Mouse (Mus musculus) adrenal gland, adult 18-20 months (tissue): ENCODE results near the gene Eif2s3x. TPM values are rescaled to one million over a fixed set of nuclear protein-coding genes. Genes with fewer than 3 reads are reported as not detected.
"Not testable (repeated sequence)": the region's sequence is repeated elsewhere in the genome, so short reads cannot be mapped to it uniquely, and the experiment has no call there.

ENCODE experiments used
- DNase-seq, 2 experiments: peaks; one replicate each; pipeline ENCODE4 v3.0.0; 2021 to 2022; ENCODE audit warnings: low spot score in 2 of 2
- long read RNA-seq, 2 experiments: library from polyadenylated mRNA; stranded (forward); transcript quantifications; one replicate each; pipeline ENCODE4 v2.0.0; 2021
- total RNA-seq, 2 experiments: library from RNA; stranded (reverse); gene quantifications; 1 replicate in 1 of 2; 2 replicates in 1 of 2; pipeline ENCODE4 v1.2.3; 2021

Gene Eif2s3x
- 100 to 1,000 TPM; 138 to 199 TPM for total RNA-seq
- long read RNA-seq, experiment 1, transcript Eif2s3x-201 (12 exons, 3,647 nt), result major isoform, 31 of 41 reads
- long read RNA-seq, experiment 1, partial matches to known transcripts, result 3 of 41 reads
- long read RNA-seq, experiment 1, other reads (novel, unspliced or antisense), result 7 of 41 reads
- long read RNA-seq, experiment 2, transcript Eif2s3x-201 (12 exons, 3,647 nt), result major isoform, 56 of 140 reads
- long read RNA-seq, experiment 2, partial matches to known transcripts, result 80 of 140 reads
- long read RNA-seq, experiment 2, other reads (novel, unspliced or antisense), result 4 of 140 reads

DNA sequence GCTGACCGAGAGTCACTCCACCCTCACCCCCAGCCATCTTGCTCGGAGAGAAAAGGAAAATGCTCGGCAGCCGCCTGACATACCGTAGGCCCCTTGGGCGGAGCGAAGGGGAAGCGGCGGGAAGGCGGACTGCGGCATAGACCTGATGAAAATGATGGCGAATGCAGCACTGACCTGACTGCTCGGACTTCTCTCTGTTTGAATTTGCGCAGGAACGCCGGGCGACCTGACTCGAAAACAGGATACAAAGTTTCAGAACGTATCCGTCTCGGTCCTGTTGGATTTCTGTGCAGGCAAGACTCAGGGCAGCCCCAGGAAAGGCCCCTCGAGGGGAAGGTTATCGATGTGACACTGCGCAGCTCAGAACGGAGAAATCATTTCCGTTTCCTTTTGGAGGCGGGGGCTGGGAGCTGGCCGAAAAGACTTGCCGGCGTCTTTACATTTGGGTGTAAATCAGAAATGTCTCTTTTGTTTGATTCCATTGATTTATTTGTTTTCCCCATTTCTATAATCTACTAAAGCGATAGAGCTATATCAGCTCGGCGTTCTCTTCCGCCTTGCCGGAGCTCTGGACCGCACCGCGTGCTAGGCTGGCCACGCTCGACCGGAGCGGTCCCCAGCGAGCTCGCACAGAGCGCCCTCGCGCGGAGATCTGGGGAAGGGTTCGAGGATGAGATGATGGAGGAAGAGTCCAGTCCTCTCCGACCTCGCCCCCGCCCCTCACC is at the start of gene Eif2s3x:
Gene Eif2s3x, minus strand, starts transcription at position 266 of the 725 bp plus-strand sequence.
- peak; percentile 77 to 88 for DNase-seq

DNA sequence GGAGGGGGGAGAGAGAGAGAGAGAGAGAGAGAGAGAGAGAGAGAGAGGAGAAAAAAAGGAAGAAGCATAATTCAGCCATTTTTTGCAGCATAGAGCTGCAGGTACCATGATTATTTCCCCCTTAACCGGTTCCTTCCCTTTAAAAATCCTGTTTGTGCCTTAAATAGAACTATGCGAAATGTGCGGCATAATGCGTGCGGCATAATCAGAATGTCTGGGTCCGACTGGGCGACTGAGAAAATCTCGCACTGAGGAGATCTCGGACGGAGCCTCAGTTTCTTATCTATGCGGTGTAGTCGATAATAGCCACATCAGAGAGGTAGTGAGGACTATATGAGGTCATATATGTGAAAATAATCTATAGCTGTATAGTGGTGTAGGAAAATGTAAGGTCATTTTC is 22.9 kb upstream of the Eif2s3x start:
- DNase-seq, result no peak

DNA sequence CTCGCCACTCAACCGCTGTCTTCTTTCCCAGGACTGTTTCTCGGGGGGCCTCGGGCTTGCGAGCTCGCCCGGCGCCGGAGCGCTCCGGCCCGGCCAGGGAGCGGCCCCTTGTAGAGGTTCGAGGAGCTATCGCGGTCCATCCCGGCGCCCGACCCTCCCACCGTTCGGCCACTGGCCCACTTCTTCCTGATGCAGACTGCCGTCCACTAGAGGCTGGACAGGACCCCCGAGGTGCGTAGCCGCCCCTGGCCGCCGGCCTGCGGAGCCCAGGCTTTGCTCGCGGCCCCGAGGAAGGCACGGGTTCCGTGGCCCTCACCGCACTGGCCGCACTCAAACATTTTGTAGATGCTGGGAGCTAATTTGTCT is 22.5 kb upstream of the Eif2s3x start:
- peak; percentile 12 to 29 for DNase-seq

DNA sequence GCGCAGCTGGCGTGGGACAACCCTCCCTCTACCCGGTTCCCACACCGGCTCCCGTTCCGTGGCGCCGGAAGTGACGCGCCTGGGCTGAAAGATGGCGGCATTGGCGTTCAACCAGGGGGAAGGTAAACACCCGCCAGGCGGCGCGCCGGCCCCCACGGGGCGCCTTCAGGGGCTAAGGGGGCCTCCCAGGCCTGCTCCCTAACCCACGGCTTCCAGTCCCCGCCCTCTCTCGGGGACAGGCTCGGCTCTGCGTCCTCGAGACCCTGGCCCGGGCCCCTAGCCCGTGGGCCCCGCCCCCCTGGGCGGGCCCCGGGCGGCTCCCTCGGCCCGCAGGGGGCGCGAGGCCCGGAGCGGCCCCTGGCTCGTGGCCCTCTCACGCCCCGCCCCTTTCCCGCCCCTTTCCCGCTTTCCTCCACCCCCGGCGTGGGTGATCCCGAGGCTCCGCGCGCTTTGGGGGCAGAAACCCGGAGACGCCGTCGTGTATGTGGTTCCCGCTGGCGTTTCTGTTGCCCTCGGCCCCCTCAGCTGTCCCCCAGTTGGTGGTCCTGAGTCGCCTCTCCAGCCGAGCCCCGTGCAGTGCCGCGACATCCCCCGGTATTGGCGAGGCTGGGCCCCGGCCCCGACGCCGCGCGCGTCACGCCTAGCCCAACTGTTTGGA is 22.0 kb upstream of the Eif2s3x start, which contains the start of gene Klhl15:
Gene Klhl15, plus strand, starts transcription at position 68 of the 658 bp plus-strand sequence.
- peak; percentile 71 to 78 for DNase-seq

DNA sequence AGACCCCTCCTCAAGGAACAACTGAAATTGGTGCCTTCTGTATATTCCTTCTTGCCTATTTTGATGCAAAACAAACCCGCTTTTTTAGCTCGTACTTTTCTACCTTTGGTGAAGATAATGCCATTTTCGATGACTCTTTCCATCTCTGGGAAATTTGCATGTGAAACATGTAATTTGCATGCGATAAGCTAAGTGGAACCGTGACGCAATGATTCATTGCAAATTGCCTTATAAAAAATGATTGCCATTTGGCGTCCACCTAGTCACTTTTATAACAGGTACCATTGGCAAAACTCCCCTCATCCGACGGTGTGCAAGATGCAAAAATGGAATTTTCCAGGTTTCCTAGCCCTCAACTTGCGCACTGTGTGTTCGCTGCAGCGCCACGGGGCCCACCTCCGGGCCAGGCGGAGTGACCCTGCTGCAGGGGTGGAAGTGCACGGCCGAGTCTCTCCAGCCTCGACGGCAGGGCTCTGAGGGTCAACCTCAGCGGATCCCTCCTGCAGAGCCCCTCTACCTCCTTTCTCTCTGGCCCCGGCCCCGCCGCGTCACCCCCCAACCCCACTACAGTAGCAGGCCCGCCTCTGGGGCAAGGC is 21.4 kb upstream of the Eif2s3x start:
- no peak for DNase-seq

DNA sequence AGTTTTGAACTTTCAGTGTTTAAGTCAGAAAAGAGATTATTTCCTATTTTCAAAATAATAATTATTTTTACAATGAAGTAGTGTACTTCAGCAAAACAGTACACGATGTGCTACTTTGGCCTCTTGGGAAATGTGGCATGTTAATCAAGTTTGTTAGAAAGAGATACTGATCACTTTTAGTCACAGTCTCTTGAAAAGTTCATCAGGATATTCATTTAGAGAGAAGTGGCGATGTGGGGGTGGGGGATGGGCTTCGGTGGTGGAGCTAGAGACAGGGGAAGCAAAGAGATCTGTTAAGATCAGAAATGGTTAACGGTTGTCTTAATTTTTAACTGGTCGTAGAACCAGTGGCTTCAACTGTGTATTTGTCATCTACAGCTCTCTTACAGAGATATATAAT is 20.8 kb upstream of the Eif2s3x start:
- no peak for DNase-seq

DNA sequence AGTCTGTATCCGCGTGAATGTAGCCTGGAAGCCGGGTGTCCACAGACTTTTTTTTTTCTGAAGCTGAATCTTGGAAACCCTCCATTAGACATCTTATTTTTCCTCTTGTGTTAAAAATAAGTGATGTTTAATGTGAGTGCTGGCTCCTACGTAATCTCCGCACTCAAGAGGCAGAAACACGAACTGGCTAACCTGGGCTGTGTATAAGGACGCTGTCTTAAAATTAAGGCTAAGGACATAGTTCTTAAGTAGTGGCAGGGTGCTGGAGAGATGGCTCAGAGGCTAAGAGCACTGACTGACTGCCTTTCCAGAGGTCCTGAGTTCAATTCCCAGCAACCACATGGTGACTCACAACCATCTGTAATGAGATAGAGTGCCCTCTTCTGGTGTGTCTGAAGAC is 722 bp upstream of the Eif2s3x start:
- DNase-seq, result peak in 1 of 2 experiments; percentile 4

DNA sequence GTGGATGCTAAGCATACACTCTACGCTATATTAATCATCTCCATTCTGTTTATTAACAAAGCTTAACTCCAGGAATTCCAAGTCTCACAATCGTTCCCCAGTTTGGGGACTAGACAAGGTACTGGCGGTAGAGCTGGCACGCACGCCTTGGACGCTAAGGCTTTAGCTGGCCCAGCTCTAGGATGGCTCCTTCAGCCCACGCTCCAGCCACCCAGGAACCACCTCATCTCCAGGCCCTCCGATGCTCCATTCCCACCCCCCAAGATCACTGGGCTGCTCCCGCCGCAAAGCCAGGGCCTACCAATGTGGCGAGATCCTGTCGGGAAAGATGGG is 432 bp downstream of the Eif2s3x start:
- DNase-seq, result no peak

DNA sequence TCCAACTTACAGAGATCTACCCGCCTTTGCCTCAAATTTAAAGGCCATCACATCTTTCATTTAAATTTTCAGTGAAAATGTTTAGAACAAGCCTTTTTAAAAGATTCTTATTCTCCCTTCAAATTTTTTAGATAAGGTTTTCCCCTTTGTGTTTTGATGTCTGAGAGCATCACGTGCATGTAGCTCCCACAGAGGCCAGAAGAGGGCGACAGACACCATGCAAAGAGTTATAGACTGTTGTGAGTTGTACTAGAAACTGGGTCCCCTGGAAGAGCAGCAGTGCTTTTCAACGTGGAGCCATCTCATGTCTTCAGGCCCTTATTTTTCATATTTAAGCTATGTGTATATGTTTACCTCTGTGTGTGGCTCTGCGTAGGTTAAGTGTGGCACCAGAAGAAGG is 14.9 kb downstream of the Eif2s3x start:
- DNase-seq, result peak in 1 of 2 experiments; percentile 51

DNA sequence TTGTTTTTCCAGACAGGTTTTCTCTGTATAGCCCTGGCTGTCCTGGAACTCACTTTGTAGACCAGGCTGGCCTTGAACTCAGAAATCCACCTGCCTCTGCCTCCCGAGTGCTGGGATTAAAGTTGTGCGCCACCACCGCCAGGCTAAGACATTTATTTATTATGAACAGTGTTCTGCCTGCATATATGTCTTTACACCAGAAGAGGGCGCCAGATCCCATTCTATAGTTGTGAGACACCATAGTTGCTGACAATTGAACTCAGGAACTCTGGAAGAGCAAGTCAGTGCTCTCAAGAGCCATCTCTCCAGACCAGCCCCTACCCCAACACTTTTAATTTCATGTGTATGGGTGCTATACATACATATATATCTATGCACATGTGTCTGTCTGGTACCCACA is 18.8 kb downstream of the Eif2s3x start:
- not testable (repeated sequence) for DNase-seq

DNA sequence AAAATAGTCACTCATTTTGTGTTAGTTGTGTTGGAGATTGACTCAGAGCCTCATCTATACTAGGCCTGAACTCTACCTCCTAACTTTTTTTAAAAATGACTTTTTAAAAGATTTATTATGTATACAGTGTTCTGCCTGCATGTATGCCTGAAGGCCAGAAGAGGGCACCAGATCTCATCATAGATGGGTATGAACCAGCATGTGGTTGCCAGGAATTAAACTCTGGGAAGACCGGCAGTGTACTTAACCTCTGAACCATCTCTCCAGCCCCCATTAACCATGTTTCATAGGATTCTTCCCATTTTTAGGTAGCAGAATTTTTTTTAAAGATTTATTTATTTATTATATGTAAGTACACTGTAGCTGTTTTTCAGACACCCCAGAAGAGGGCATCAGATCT is 27.5 kb downstream of the Eif2s3x start:
- no peak for DNase-seq

DNA sequence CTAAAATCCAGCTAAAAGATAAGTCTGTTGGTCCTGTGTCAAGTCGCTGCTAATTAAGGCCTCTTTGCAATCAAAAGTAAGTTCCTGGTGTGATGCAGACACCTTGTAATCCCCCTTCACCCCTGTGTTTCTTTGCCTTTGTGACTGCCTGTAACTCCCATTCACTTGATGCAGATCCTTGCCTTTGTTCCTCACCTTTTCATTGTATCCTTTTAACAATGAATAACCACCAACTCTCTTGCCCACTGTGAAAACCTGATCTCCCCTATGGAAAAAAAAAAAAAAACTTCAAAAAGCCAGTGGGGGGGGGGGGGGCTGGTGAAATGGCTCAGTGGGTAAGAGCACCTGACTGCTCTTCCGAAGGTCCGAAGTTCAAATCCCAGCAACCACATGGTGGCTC is 28.8 kb downstream of the Eif2s3x start:
- DNase-seq, result no peak

DNA sequence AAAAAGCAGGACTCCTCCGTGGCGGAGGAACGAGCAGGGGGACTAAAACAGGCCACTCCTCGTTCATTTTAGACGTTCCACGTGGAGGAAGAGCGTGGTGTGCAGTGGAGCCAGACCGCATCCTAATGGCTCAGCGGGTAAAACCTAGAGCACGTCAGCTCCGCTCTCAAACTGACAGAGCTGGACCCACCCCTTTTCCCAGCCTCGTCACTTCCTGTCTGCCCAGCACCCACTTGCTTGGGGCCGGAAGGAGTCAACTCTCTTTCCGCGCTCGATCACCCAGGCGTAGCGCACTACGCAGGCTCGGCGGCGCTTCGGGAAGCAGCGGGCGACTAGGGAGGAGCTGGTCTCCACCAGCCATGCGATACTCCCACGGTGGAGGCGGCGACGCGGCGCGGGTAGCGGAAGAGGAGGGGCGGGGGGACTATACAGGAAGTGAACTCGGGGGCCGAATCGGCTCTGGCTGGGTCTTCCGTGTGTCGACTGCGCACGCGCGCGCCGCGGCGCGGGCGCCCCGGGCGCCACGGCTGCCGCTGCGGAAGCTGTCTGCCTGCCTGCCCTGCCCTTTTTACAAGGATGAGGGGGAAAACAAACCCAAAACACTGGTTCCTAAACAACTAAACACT is 34.8 kb downstream of the Eif2s3x start:
- DNase-seq, result peak; percentile 70 to 89

DNA sequence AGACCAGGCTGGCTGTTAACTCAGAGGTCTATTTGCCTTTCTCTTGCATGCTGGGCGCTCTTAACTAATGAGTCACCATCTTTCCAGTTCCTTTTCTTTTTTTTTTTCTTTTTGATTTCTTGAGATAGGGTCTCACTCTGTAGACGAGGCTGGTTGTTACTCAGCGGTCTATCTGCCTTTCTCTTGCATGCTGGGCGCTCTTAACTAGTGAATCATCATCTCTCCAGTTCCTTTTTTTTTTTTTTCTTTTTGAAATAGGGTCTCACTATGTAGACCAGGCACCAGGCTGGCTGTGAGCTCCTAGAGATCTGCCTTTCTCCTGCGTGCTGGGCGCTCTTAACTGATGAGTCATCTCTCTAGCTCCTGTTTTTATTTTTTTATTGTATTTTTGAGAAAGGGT is 43.3 kb downstream of the Eif2s3x start:
- DNase-seq, result no peak

DNA sequence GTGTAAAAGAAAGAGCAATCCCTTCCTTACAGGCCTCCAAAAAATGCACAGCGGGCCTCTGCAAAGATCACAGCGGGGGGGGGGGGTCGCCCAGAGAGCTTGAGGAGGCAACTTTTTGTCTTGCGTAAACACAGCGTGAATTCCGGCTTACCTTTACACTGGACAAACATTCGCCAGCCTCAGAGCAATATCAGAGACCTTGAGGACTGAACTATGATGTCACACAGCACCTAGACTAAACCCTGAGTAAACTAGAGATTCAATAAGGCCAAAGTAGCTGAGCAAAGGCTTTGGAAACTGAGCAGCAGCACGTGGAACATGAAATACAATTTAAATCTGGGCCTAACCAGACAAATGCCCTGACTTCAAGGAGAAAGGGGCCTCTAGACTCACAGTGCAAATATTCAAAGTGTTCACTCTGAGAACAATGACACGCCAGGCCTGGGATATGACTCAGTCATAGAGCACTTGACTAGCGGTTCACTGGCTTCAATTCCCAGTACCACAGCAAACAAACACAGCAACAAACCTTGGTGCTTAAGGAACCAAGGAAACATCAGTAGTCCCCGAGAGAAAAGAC is 60.3 kb downstream of the Eif2s3x start:
- DNase-seq, result no peak

DNA sequence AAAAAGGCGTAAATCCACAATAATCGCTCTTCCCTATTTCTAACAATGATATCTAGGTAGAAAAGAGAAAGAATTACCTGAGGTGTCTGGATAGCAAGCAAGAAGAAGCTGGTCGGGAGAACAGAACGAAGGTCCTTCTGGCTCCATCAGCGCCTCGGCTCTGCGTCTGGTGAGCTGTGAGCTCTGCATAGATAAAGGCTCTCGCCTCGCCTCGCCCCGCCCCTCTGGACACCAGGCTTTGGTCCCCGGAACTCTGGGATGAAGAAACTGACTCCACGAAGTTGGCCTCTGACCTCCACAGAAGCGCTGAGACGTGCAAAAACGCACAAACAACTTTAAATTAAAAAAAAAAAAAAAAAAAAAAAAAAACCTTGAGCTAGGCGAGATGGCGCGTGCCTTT is 62.2 kb downstream of the Eif2s3x start:
- DNase-seq, result no peak

DNA sequence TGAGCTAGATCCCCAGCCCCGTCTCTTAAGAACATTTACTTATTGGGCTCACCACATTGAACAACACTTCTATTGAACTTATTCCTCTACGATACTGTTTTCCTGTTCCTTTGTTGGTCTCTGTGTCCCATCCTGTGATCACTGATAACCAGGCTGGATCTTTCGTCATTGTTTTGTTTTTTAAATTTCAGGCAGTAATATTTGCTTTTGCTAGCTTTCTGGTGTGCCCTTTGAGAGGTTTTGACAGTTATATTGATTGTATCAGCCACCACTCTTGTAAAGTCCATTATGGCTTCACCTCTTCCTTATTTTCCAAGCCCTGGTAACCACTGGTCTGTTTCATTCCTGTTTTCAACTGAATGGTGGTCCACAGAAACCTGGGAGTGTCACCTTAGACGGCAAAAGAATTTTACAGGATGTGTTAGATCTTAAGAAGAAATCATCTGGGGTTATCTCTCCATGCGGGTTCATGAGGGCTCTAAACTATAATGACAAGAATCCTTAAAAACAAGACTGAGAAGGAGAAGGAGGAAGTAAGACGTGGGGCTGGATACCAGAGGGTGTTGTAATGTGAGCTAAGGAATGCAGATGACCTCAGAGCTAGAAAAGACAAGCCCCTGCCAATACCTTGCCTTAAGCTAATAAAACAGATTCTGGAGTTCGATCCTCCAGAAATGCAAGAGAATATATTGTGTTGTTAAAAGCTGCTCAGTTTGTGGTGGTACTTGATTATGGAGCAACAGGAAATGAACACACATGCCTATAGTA is 70.5 kb downstream of the Eif2s3x start:
- no peak for DNase-seq

DNA sequence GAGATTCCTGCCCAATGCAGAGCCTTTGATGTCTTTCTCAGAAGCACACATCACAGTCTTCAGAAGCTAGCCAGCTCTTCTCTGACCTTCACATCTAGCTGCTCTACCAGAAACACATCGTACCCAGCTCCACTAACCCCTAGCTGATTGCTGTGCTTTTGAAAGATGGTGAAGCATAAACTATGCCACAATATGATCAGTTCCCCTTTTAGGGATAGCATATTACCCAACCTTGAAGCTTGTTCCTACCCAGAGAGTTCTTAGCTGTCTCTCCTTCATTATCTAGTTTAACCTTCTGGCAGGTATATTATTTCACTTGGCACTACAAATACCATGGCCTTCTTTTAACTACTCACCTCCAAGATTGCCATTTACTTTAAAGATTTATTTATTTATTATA is 72.6 kb downstream of the Eif2s3x start:
- no peak for DNase-seq
